Mouse (Mus musculus): Measurements from ENCODE around the gene Usp19. TPM values are rescaled to one million over a fixed set of nuclear protein-coding genes. Genes with fewer than 3 reads are reported as not detected.

The Usp19 gene
- polyA plus RNA-seq, 1 experiment = 77.0 TPM

- Histone ChIP-seq H3K4me1 (ENCODE audit: control insufficient read depth, insufficient read depth, low read length) (no peaks in the 10 kb centered on the region), H3K4me3 (ENCODE audit: insufficient read depth, low read length) (peak overlapping the region; percentile 8; the same call in 1 of the 2 replicates), H3K27ac (ENCODE audit: insufficient read depth, low read length) (peak overlapping the region; percentile 23)
- no peak for TF ChIP-seq CTCF (IDR thresholded peaks at IDR 0.05; ENCODE audit: borderline replicate concordance, insufficient read depth, low read length)
These were observed 472 bp upstream of the Usp19 start for GRCm38 (mm10) chr9:108489702-108490558.

- Histone ChIP-seq H3K4me3 (ENCODE audit: insufficient read depth, low read length) (peak overlapping the region; percentile 97), H3K4me1 (ENCODE audit: control insufficient read depth, insufficient read depth, low read length) (no peaks in the 10 kb centered on the region), H3K27ac (ENCODE audit: insufficient read depth, low read length) (peak overlapping the region; percentile 95)
- TF ChIP-seq POLR2A (IDR thresholded peaks at IDR 0.05; ENCODE audit: low read depth, low read length) (no peak), CTCF (IDR thresholded peaks at IDR 0.05; ENCODE audit: borderline replicate concordance, insufficient read depth, low read length) (no peak)
These were observed 831 bp downstream of the Usp19 start for GRCm38 (mm10) chr9:108491286-108491580.

DNA sequence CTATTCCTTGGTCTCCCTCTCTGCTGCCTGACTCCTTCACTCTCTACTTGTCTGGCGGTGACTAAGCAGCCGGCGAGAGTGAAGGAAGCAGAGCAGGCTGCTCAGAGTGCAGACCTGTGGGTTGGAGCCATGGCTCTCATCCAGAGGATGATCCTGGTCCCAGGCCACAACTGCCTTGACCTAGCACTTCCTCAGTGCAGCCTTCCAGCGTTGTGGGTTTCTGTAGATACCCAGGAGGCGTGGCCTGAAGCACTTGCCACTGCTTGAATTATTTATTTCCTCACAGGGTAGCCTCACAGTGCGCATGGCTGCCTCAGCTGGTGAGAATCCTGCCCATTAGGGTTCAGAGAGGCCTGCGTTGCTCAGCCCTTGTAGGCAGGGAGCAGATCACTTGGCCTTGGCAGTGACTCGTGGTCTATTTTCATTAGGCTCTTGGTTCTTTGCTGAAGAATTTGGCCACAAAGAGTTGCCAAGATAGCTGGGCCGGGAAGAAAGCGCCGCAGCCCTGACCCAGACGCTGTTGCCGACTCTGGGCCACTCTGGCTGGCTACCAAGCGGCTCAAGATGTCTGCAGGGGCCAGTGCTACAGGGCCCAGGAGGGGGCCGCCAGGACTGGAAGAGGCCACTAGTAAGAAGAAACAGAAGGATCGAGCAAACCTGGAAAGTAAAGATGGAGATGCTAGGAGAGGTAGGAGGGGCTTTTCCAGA lies 1.8 kb downstream of the Usp19 start:
- TF ChIP-seq POLR2A (IDR thresholded peaks at IDR 0.05; ENCODE audit: low read depth, low read length) (peak; percentile 58; the same call in 1 of the 2 replicates), CTCF (IDR thresholded peaks at IDR 0.05; ENCODE audit: borderline replicate concordance, insufficient read depth, low read length) (no peak)
- peak overlapping the region; percentile 50 for H3K27ac ChIP-seq (ENCODE audit: insufficient read depth, low read length)
- H3K4me1 ChIP-seq (ENCODE audit: control insufficient read depth, insufficient read depth, low read length) = no peaks in the 10 kb centered on the region
- H3K4me3 ChIP-seq (ENCODE audit: insufficient read depth, low read length) = peak overlapping the region; percentile 97

DNA sequence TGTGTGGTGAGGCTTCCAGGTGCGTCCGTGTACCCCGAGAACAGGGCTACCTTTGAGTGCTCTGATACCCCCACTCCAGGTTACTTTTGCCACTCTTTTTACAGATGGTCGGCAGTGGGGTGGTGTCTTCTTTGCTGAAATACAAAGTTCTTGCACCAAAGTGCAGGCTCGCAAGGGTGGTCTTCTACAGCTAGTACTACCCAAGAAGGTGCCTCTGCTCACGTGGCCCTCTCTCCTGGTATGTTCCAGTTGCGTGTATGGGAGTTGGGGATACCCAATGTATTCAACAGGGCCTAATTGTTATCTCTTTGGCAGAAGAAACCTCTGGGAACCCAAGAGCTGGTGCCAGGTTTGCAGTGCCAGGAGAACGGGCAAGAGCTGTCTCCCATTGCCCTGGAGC lies 2.8 kb downstream of the Usp19 start:
- TF ChIP-seq POLR2A (IDR thresholded peaks at IDR 0.05; ENCODE audit: low read depth, low read length) = no peak
- Histone ChIP-seq H3K27ac (ENCODE audit: insufficient read depth, low read length) (no peak overlapping the region), H3K4me1 (ENCODE audit: control insufficient read depth, insufficient read depth, low read length) (no peaks in the 10 kb centered on the region), H3K4me3 (ENCODE audit: insufficient read depth, low read length) (no peak overlapping the region)

GRCm38 (mm10) chr9:108494146-108494825 lies 3.9 kb downstream of the Usp19 start:
- Histone ChIP-seq H3K4me3 (ENCODE audit: insufficient read depth, low read length) (no peak overlapping the region), H3K4me1 (ENCODE audit: control insufficient read depth, insufficient read depth, low read length) (no peaks in the 10 kb centered on the region), H3K27ac (ENCODE audit: insufficient read depth, low read length) (no peak overlapping the region)
- no peak for TF ChIP-seq POLR2A (IDR thresholded peaks at IDR 0.05; ENCODE audit: low read depth, low read length)
- no peak for TF ChIP-seq CTCF (IDR thresholded peaks at IDR 0.05; ENCODE audit: borderline replicate concordance, insufficient read depth, low read length)

DNA sequence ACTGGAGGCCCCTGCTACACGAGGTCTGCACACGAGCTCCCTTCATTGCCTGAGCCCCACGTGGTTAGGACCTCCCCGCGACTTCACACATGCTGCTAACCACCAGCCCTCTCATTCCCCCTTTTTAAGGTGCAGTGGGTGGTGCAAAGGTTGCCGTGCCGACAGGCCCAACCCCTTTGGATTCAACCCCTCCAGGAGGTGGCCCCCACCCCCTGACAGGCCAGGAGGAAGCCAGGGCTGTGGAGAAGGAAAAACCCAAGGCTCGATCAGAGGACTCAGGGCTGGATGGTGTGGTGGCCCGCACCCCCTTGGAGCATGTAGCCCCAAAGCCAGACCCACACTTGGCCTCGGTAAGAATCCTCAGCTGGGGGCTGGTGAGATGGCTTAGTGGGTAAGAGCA lies 4.5 kb downstream of the Usp19 start:
- H3K4me1 ChIP-seq (ENCODE audit: control insufficient read depth, insufficient read depth, low read length) = no peaks in the 10 kb centered on the region
- H3K27ac ChIP-seq (ENCODE audit: insufficient read depth, low read length) = no peak overlapping the region
- H3K4me3 ChIP-seq (ENCODE audit: insufficient read depth, low read length) = no peak overlapping the region
- TF ChIP-seq CTCF (IDR thresholded peaks at IDR 0.05; ENCODE audit: borderline replicate concordance, insufficient read depth, low read length) (no peak), POLR2A (IDR thresholded peaks at IDR 0.05; ENCODE audit: low read depth, low read length) (no peak)

DNA sequence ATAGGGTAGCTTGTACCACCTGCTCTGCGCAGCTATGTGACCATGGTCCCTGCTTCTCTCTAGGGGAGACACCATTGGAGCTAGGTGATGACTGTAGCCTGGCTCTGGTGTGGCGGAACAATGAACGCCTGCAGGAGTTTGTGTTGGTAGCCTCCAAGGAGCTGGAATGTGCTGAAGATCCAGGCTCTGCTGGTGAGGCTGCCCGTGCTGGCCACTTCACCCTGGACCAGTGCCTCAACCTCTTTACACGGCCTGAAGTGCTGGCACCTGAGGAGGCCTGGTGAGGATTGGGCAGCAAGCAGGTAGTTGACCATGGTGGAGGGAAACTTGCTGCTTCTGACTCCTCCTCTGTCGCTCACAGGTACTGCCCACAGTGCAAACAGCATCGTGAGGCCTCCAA lies 8.8 kb downstream of the Usp19 start:
- H3K27ac ChIP-seq (ENCODE audit: insufficient read depth, low read length) = no peak overlapping the region
- no peak overlapping the region for H3K4me3 ChIP-seq (ENCODE audit: insufficient read depth, low read length)
- no peaks in the 10 kb centered on the region for H3K4me1 ChIP-seq (ENCODE audit: control insufficient read depth, insufficient read depth, low read length)
- TF ChIP-seq CTCF (IDR thresholded peaks at IDR 0.05; ENCODE audit: borderline replicate concordance, insufficient read depth, low read length) = no peak

GRCm38 (mm10) chr9:108499943-108500342 lies 9.5 kb downstream of the Usp19 start:
- Histone ChIP-seq H3K27ac (ENCODE audit: insufficient read depth, low read length) (no peak overlapping the region), H3K4me3 (ENCODE audit: insufficient read depth, low read length) (no peak overlapping the region), H3K4me1 (ENCODE audit: control insufficient read depth, insufficient read depth, low read length) (no peaks in the 10 kb centered on the region)
- TF ChIP-seq POLR2A (IDR thresholded peaks at IDR 0.05; ENCODE audit: low read depth, low read length) (no peak), CTCF (IDR thresholded peaks at IDR 0.05; ENCODE audit: borderline replicate concordance, insufficient read depth, low read length) (no peak)

- TF ChIP-seq CTCF (IDR thresholded peaks at IDR 0.05; ENCODE audit: borderline replicate concordance, insufficient read depth, low read length) (no peak), POLR2A (IDR thresholded peaks at IDR 0.05; ENCODE audit: low read depth, low read length) (no peak)
These were observed 16.5 kb downstream of the Usp19 start for GRCm38 (mm10) chr9:108506901-108507300.

More at GRCm38 (mm10) chr9:108506901-108507300, 16.5 kb downstream of the Usp19 start:
- no peak overlapping the region for H3K27ac ChIP-seq (ENCODE audit: insufficient read depth, low read length)
- peaks cover 5% of the 10 kb centered on the region for H3K4me1 ChIP-seq (ENCODE audit: control insufficient read depth, insufficient read depth, low read length)
- 0 out of 2 replicates have a peak overlapping the region, but pooled peaks have one; percentile 65 for H3K4me3 ChIP-seq (ENCODE audit: insufficient read depth, low read length)
